Mouse (Mus musculus): ENCODE data around the gene Rae1.

DNA sequence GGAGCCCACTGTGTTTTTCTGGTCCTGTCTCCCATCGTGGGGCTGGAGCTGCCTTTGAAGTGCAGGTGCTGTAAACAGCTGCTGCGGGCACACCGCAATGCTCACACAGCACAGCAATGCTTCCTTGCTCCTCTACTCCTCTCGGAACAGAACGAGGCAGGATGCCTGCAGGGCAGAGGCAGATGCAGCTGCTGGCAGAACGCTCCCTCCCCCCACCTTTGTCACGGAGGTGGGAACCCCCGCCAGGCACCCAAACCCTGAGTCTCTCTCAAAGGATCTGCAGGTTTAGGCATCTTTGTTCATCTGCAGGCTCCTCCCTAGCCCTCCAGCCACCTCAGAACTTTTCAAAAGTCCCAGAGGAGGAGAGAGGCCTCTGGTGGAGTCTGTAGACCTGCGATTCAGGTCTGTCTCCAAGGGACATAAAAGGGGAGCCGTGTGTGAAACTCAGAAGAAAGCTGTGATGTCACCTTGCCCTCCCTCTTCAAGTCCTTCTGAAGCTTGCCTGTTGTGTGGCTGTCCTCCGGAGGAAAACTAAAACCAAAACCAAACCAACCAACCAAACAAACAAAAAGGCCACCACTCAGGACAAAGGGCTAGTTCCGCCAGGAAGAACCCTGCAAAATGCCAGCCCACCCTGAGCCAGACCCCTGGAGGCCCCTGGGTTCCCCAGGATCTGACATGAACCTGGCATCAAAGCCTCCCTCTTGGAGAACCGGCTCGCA lies 22.3 kb upstream of the Rae1 start, which contains the start of gene Spo11:
- TF ChIP-seq GATA1 (IDR thresholded peaks at IDR 0.05; ENCODE audit: borderline replicate concordance, low read length) (no peak), FLI1 (IDR thresholded peaks at IDR 0.05; ENCODE audit: low read length) (no peak)

All from megakaryocyte, embryonic 14.5 days (primary cell).